Mouse (Mus musculus) heart, postnatal 4 days (tissue): ENCODE results near the gene Lmln. TPM values are rescaled to one million over a fixed set of nuclear protein-coding genes. Genes with fewer than 3 reads are reported as not detected.
"Not testable (repeated sequence)": the region's sequence is repeated elsewhere in the genome, so short reads cannot be mapped to it uniquely, and the experiment has no call there.

Experiments
- DNase-seq: peaks from one replicate; pipeline ENCODE4 v3.0.0; 2021
- total RNA-seq, 2 experiments: library from RNA; stranded (reverse); gene quantifications; 2 replicates each; pipeline ENCODE4 v1.2.3; 2021

The Lmln gene
- total RNA-seq, 2 experiments from 2014 or later: 4.1 to 4.8 TPM

- no peak for DNase-seq
Observed at GRCm38 (mm10) chr16:33135167-33135566, 72.8 kb downstream of the Lmln start.

DNA sequence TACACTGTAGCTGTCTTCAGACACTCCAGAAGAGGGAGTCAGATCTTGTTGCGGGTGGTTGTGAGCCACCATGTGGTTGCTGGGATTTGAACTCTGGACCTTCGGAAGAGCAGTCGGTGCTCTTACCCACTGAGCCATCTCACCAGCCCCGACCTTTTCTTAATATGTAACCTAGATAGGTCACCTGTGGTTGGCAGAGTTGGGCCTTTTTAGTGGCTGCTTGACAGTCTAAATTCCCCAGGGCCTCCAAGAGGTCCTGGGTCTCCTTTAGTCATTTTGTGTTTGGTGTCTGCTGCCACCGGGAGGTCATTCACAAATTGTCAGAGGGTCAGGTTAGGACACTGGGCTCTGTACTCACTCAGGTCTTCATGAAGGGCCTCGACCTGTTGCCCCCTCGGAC is 76.7 kb downstream of the Lmln start:
- not testable (repeated sequence) for DNase-seq

DNA sequence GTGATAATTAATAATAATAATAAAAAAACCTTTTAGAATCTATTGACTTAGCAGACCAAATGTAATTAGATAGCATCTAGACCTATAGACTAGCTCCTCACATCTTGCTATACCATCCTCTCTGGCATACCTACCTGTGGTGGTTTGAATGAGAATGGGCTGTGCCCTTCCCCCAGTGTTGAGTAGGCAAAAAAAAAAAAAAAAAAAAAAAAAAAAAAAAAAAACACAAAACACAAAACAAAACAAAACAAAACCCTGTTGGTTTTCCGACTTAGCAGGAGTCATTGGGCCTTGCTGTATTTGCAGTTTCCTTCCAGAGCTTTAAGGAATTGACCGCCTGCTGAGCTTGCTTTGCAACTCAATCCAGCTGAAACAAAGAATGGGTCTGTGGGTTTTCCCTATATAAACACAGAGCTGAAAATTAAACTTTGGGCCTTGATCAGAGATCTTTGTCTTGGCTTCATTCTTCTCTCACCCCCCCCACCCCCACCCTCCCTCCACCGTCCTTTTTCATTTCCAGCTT is 79.5 kb downstream of the Lmln start:
- DNase-seq: no peak

DNA sequence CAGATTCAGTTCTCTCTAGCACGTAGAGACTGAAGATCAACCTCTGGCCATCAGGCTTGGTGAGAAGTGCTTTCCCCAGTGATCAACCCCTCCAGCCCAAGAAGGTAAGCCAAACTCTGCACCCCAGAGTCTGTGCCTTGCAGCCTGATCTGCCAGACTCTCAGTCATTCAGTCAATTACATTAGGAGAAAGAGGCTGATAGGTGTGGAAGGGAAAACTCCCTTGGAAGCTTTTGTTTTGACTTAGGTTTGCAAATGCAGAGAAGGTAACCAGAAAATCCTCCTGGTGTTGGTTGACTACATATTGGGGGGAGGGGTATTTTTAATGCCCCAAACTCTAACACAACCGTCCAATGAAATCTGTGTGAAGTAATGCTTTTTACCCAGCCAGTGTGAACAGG is 81.1 kb downstream of the Lmln start:
- no peak for DNase-seq

- no peak for DNase-seq
Observed at GRCm38 (mm10) chr16:33146185-33146584, 83.9 kb downstream of the Lmln start.

DNA sequence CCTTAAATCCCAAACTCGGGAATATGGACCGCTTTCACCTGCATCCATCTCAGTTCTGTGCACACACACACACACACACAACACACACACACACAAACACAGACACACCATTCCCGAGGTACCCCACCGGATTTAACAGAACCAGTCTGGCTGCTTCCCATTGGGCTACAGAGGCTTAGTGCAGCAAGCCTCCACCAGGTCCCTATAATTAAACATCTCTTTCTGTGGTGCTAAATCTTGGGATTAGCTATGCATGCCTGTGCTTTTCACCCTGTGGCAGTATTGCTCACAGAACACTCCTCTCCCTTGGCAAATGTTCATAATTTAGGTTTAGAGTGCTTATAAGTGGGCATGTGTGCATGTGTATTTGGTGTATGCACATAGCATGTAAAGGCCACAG is 85.8 kb downstream of the Lmln start:
- no peak for DNase-seq

DNA sequence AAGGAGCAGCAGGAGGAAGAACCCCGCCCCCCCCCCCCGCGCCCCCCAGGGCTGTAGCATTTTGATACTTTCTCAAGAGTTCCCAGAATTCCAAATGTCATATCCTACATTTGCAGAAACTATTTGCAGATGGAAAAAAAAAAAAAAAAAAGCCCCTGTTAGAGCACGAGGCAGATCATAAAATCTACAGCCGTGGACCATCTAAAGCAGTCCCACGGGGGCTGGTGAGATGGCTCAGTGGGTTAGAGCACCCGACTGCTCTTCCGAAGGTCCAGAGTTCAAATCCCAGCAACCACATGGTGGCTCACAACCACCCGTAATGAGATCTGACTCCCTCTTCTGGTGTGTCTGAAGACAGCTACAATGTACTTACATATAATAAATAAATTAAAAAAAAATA is 88.6 kb downstream of the Lmln start:
- DNase-seq: not testable (repeated sequence)

DNA sequence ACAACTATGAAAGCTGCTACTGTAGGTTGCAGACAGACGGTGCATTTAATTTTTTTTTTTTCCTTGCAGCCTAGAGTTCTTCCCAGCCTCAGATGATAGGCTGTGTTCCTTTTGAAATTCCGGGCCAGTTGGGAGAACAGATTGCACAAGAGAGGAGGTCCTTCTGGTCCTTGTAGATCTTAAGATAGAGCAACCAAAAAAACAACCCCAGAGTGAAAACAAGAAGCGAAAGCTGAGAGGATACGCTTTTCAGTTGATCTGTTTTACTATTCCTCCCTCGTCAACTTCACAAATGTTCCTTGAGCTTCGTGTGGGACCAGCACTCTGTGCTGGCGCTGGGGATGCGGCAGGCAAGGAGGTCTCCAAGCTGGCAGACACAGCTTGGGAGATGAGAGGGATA is 89.2 kb downstream of the Lmln start:
- DNase-seq: no peak

DNA sequence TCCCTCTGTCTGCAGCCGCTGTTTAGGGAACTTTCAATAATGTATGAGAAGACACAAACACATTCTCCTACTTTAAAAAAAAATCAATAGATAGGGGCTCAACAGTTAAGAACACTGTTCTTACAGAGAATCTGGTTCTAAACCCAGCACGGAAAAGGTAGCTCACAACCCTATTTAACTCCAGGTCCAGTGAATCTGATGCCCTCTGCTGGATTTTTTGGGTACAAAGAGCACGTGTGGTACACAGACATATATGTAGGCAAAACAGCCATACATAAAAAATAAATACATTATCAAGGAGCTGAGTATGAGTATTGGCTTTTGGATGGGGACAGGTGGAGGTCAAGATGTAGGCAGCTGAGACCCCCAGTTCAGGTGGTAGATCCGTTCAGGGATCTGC is 92.7 kb downstream of the Lmln start:
- peak; percentile 50 for DNase-seq

DNA sequence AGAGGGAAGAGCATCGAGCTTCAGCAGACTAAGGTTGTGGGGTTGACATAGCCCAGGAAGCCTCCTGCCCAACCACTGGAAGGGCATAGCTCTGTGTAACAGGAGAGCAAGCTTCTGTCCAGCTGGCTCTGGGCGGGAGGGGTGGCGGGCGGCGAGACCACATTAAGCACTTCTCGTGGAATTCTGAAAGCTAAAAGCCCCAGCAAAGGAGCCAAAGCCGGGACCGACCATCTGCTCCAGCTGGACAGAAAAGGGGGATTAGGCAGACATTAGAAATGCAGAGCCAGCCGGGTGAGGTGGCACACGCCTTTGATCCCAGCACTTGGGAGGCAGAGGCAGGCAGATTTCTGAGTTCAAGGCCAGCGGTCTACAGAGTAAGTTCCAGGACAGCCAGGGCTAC is 95.7 kb downstream of the Lmln start:
- DNase-seq: no peak

- DNase-seq: no peak
Observed at GRCm38 (mm10) chr16:33158590-33159071, 96.3 kb downstream of the Lmln start.

- DNase-seq: no peak
Observed at GRCm38 (mm10) chr16:33159363-33159762, 97.0 kb downstream of the Lmln start.

DNA sequence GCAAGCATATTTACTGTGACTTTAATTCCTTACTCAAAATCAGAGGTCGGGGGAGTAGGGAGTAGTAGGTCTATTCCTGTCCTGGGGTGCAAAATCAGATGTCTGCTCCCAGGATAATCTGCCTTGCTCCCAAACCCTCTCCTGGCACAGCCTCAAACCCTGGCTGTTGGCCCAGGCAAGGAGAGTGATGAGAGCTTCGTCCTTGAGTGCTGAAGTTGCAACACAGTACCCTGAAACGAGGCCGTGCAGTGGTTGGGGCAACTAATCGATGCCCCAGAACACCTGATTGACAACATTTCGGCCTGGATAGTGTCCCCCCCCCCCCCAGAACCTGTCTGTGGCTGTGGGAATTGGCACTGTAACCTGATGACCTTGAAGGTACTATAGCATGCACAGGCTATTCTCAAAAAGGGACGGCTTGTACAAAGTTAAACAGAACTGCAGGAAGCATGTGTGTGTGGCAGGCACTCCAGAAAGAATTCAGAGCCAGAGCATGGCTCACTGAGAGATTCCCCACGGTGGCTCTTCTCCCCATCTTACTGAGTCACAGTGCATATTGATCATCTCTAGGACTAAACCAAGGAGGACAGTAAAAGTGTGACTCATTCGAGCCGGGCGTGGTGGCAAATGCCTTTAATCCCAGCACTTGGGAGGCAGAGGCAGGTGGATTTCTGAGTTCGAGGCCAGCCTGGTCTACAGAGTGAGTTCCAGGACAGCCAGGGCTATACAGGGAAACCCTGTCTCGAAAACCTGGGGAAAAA is 101.2 kb downstream of the Lmln start:
- DNase-seq: peak; percentile 69

- peak; percentile 58 for DNase-seq
Observed at GRCm38 (mm10) chr16:33166284-33166683, 104.0 kb downstream of the Lmln start.

DNA sequence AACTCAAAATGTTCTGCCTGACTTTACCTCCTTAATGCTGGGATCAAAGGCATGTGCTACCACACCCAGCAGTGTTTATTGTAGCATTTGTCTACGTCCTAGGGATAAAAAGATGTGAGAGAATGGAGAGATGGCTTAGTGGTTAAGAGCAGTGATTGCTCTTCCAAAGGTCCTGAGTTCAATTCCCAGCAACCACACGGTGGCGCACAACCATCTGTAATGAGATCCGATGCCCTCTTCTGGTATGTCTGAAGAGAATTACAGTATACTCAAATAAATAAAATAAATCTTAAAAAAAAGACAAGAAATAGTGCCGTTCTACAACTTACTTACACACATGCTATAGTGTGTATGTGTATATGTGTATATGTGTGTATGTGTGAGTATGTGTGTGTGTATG is 105.2 kb downstream of the Lmln start:
- no peak for DNase-seq

DNA sequence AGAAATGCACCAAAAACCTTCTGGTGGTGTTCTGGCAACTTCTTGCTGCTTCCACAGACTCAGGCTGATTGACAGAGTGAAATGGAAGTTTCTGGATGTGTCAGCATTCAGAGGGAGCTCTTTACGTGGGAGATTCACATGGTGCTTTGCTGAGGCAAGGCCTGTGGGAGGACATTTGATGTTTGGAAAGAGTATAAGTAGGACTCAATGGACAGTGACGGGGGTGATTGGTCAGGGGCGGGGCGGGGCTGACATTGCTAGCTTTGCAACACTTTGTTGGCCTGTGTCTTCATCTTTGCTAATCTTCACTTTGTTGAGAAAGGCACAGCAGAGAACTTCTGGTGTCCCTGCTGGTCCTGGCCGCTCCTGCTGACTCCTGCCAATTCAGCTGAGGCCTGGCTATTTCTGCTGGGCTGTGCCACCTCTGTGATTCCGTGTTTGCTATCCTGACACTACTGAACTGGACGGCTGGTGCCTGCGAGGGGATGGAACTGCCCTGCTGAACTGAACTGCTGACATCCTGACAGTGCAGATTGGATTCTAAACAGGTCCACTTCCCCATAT is 107.2 kb downstream of the Lmln start:
- no peak for DNase-seq

- no peak for DNase-seq
Observed at GRCm38 (mm10) chr16:33170716-33171587, 108.6 kb downstream of the Lmln start.

DNA sequence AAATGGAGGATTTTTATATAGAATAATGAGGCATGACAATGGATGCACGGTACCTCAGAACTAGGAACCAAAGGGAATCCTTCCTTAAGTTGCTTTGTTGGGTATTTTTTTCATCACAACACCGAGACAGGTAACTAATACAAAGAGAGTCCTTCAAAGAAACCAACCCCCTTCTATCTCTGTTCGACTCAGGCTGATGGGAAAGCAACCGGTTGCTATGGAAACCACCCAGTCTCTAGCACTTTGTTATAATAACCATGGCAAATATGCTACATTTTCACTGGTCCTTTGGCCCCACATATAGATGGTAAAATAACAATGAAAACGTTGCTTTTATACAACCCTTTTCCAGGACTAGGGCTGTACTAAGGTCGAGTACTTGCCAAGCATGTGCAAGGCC is 109.5 kb downstream of the Lmln start:
- DNase-seq: no peak

DNA sequence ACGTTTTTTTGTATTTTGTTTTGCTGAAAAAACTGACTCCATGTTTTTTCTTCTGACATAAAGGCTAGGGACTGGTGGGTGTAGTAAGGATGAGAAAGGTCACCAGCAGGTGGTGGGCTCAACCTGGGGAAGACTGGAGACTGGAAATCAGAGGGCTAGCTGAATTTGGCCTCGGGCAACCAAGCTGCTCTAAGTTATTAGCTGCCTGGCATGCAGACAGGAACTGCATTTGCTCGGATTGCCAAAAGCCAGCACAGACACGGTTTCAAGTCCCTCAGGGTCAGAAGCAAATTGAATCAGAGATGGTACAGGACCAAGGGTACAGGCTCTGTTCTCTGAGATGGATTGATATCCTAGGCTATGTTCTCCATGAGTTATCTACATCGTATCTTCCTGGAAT is 110.8 kb downstream of the Lmln start:
- no peak for DNase-seq

DNA sequence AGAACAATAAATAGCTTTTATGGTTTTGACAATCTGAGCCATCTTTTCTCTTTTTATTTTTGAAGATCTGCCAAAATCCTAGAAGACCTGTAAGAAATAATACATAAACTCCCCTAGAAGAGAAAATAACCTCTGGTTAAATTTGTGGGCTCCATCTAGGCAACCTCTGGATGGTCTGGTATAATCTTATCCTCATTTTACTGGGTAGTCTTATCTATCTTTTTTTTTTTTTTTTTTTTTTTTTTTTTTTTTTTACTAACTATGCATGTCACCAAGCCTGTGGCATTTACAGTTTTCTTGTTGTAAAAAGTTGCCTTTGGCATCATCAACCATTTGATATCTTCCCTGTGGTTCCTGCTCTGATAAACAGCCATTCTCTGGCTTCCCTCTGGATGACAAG is 112.4 kb downstream of the Lmln start:
- DNase-seq: no peak

DNA sequence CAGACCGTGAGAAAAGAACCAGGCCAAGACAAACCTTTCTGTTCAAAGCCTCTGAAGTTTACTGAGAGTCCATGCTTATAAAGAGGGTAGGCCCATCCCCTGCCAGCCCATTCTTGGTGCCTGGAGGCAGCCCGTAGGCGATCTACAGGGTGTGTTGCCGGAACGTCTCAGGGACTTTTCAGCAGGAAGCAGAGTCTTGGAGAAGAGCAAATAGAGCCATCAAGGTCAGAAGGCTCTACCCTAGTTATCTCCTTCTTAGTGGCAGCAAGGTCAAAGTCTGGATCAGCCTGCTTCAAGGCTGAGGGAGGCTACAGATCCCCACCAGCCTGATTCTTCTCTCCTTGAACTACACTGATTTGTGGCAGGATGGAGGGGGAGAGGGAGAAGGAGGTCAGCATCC is 114.5 kb downstream of the Lmln start:
- DNase-seq: not testable (repeated sequence)
